8 mouse cellular contexts compared by ENCODE assay signal in genomic region chr7:29180077-29180853, GRCm38 (mm10). TPM values are rescaled to one million over a fixed set of nuclear protein-coding genes. Genes with fewer than 3 reads are reported as not detected.
A peak's percentile ranks its signal among the peaks of the same experiment; 100 is the strongest.
DNase-seq lines count a peak whose midpoint lies in the region; ATAC-seq and TF ChIP-seq lines count a peak whose summit lies in the region.

Psmd8 (minus strand) TSS chr7:29180701.

- peak; percentile 79 for TF ChIP-seq CTCF in heart, adult 2 months (IDR thresholded peaks at IDR 0.05)

- H3K9ac ChIP-seq in embryonic facial prominence, embryonic 14.5 days (ENCODE audit: low read depth, low read length): peak within 1 kb of the TSS; percentile 89
- H3K9ac ChIP-seq in heart, adult 2 months (ENCODE audit: low read depth, low read length): peak within 1 kb of the TSS; percentile 66
- H3K9ac ChIP-seq in limb, embryonic 13.5 days: peak within 1 kb of the TSS; percentile 88
- peak within 1 kb of the TSS; percentile 72 for H3K9ac ChIP-seq in midbrain, embryonic 16.5 days (ENCODE audit: low read depth, low read length)

- H3K4me1 ChIP-seq in embryonic facial prominence, embryonic 14.5 days (ENCODE audit: control insufficient read depth, insufficient read depth, low read length): peaks cover 10% of the 10 kb centered on the region; the same call in 1 of the 2 replicates
- H3K4me1 ChIP-seq in heart, adult 2 months (ENCODE audit: control insufficient read depth, insufficient read depth, low read length): peaks cover 2% of the 10 kb centered on the region; the same call in 1 of the 2 replicates
- H3K4me1 ChIP-seq in limb, embryonic 13.5 days: peaks cover 16% of the 10 kb centered on the region
- H3K4me1 ChIP-seq in midbrain, embryonic 16.5 days (ENCODE audit: control insufficient read depth, insufficient read depth, low read length): peaks cover 17% of the 10 kb centered on the region

- intact Hi-C loops in heart, adult 2 months (cut with DNase I): loop anchor here (1.0 to 5.0 kb wide), 3 partner anchors 52 to 117 kb away; partner anchors contain the start of gene Kcnk6

- peaks cover 24% of the 10 kb centered on the region for H3K36me3 ChIP-seq in embryonic facial prominence, embryonic 14.5 days (ENCODE audit: control insufficient read depth, insufficient read depth, low read length)
- no peaks in the 10 kb centered on the region for H3K36me3 ChIP-seq in heart, adult 2 months (ENCODE audit: control insufficient read depth, insufficient read depth, low read length)
- peaks cover 27% of the 10 kb centered on the region for H3K36me3 ChIP-seq in limb, embryonic 13.5 days
- H3K36me3 ChIP-seq in midbrain, embryonic 16.5 days (ENCODE audit: control insufficient read depth, insufficient read depth, low read length): peaks cover 12% of the 10 kb centered on the region

- H3K27ac ChIP-seq in embryonic facial prominence, embryonic 14.5 days (replicated peaks; ENCODE audit: low read depth, low read length): peak within 1 kb of the TSS; percentile 66
- peak within 1 kb of the TSS; percentile 90 for H3K27ac ChIP-seq in heart, adult 2 months
- peak within 1 kb of the TSS; percentile 33; the same call in 1 of the 2 replicates for H3K27ac ChIP-seq in limb, embryonic 13.5 days
- H3K27ac ChIP-seq in midbrain, embryonic 16.5 days (ENCODE audit: low read length): peak within 1 kb of the TSS; percentile 71

- under 1% methylated on average over 62 of the region's 62 CpGs for WGBS in embryonic facial prominence, embryonic 14.5 days
- under 1% methylated on average over 62 of the region's 62 CpGs for WGBS in heart, adult 2 months
- WGBS in limb, embryonic 13.5 days: under 1% methylated on average over 62 of the region's 62 CpGs
- WGBS in midbrain, embryonic 16.5 days: under 1% methylated on average over 62 of the region's 62 CpGs

- TF ChIP-seq POLR2A in heart, adult 2 months (IDR thresholded peaks at IDR 0.05; ENCODE audit: insufficient read depth, low read depth, low read length): peak; percentile 91

- peak within 1 kb of the TSS; percentile 81 for H3K4me2 ChIP-seq in embryonic facial prominence, embryonic 14.5 days (ENCODE audit: low read depth, low read length)
- H3K4me2 ChIP-seq in limb, embryonic 13.5 days (replicated peaks): peak within 1 kb of the TSS; percentile 82
- H3K4me2 ChIP-seq in midbrain, embryonic 16.5 days (ENCODE audit: low read length): peak within 1 kb of the TSS; percentile 82

- DNase-seq in 3T3-L1 (ENCODE audit: low read depth, low spot score): peak; percentile 98
- DNase-seq in adrenal gland, postnatal 4 days (ENCODE audit: low spot score in 2 of 2): peak; percentile 86 to 88
- peak; percentile 99 for DNase-seq in embryonic facial prominence, embryonic 14.5 days (ENCODE audit: low spot score)
- peak; percentile 98 to 99 for DNase-seq in heart, adult 2 months
- DNase-seq in kidney, adult 8-10 months: peak; percentile 97 to 99
- peak; percentile 89 to 96 for DNase-seq in spleen, postnatal 10 days (ENCODE audit: low spot score in 2 of 2)

- peak; percentile 97 for ATAC-seq in embryonic facial prominence, embryonic 14.5 days (ENCODE audit: low read depth)
- ATAC-seq in limb, embryonic 13.5 days (ENCODE audit: low FRiP score, low read depth): peak; percentile 98
- ATAC-seq in midbrain, embryonic 16.5 days: peak; percentile 95

- no peaks in the 10 kb centered on the region for H3K9me3 ChIP-seq in embryonic facial prominence, embryonic 14.5 days (ENCODE audit: control insufficient read depth, low read length)
- no peaks in the 10 kb centered on the region for H3K9me3 ChIP-seq in limb, embryonic 13.5 days
- H3K9me3 ChIP-seq in midbrain, embryonic 16.5 days (replicated peaks; ENCODE audit: control insufficient read depth, low read length, poor library complexity, severe bottlenecking): no peaks in the 10 kb centered on the region

- H3K27me3 ChIP-seq in embryonic facial prominence, embryonic 14.5 days (replicated peaks; ENCODE audit: control insufficient read depth, insufficient read depth, low read length): no peaks in the 10 kb centered on the region
- no peaks in the 10 kb centered on the region for H3K27me3 ChIP-seq in heart, adult 2 months (ENCODE audit: control insufficient read depth, insufficient read depth, low read length)
- peaks cover 3% of the 10 kb centered on the region; the same call in 1 of the 2 replicates for H3K27me3 ChIP-seq in limb, embryonic 13.5 days
- no peaks in the 10 kb centered on the region for H3K27me3 ChIP-seq in midbrain, embryonic 16.5 days (ENCODE audit: control insufficient read depth, insufficient read depth, low read depth, low read length)

- H3K79me2 ChIP-seq in heart, adult 2 months (replicated peaks; ENCODE audit: control insufficient read depth, insufficient read depth, low read length): peaks cover 2% of the 10 kb centered on the region; the same call in 1 of the 2 replicates

- H3K4me3 ChIP-seq in embryonic facial prominence, embryonic 14.5 days (ENCODE audit: low read depth, low read length): peak within 1 kb of the TSS; percentile 73
- peak within 1 kb of the TSS; percentile 97 for H3K4me3 ChIP-seq in heart, adult 2 months
- peak within 1 kb of the TSS; percentile 84 for H3K4me3 ChIP-seq in limb, embryonic 13.5 days
- H3K4me3 ChIP-seq in midbrain, embryonic 16.5 days (ENCODE audit: low read depth, low read length): peak within 1 kb of the TSS; percentile 65

- TF ChIP-seq EP300 in heart, adult 2 months (IDR thresholded peaks at IDR 0.05; ENCODE audit: insufficient read depth, low read depth, low read length): peak; percentile 65; the same call in 1 of the 2 replicates

RNA-seq across cellular contexts. Expression of gene Psmd8, which starts in this region (rescaled TPM):
- total RNA-seq in adrenal gland, postnatal 4 days (2021): 100 to 1,000 TPM; 188 to 192 TPM
- polyA plus RNA-seq in embryonic facial prominence, embryonic 14.5 days (2014; fragmentation: Nextera tagmentation; extraction: Ambion mirVana): 244 and 264 TPM in 2 replicates
- total RNA-seq in heart, adult 2 months (2021): 100 to 1,000 TPM; 103 to 116 TPM
- 120 and 191 TPM in 2 replicates for polyA plus RNA-seq in heart, adult 2 months (2012; rRNA removed)
- polyA plus RNA-seq in limb, embryonic 13.5 days (2015; fragmentation: Nextera tagmentation; extraction: Ambion mirVana): 270 and 272 TPM in 2 replicates
- 287 TPM in 2 replicates for polyA plus RNA-seq in midbrain, embryonic 16.5 days (2015; fragmentation: Nextera tagmentation; extraction: Ambion mirVana)

Comparison
In these comparisons a context has a peak if more than half of its experiments do, and no peak if none do; other contexts are left out.
1. Peak in every context shown above with its lines: DNase-seq, ATAC-seq, H3K4me3 ChIP-seq and H3K27ac ChIP-seq.
2. H3K27ac ChIP-seq: peak in every context shown above with its lines; median percentile 90 in heart, adult 2 months; 71 in midbrain, embryonic 16.5 days; 66 in embryonic facial prominence, embryonic 14.5 days; 33 in limb, embryonic 13.5 days.